Mouse (Mus musculus) left cerebral cortex, postnatal 14 days (tissue): ENCODE results near the gene Olfr1. TPM values are rescaled to one million over a fixed set of nuclear protein-coding genes. Genes with fewer than 3 reads are reported as not detected.

Experiments used
- DNase-seq, 2 experiments: peaks; one replicate each; pipeline ENCODE4 v3.0.0; 2021 to 2022; ENCODE audit warnings: low spot score in 2 of 2, mixed read lengths in 1 of 2
- intact Hi-C: fragments of 180-260 bp; cut with DNase I; formaldehyde crosslinking; loops from one replicate; pipeline ENCODE4 v1.15.1; 2025
- long read RNA-seq, 2 experiments: library from polyadenylated mRNA; stranded (forward); transcript quantifications; one replicate each; pipeline ENCODE4 v2.0.0; 2021
- total RNA-seq, 2 experiments: library from RNA; stranded (reverse); gene quantifications; 2 replicates each; pipeline ENCODE4 v1.2.3; 2021

Gene Olfr1
- total RNA-seq = not detected
- long read RNA-seq, experiment 1 = 0 reads
- long read RNA-seq, experiment 2 = 0 reads

DNA sequence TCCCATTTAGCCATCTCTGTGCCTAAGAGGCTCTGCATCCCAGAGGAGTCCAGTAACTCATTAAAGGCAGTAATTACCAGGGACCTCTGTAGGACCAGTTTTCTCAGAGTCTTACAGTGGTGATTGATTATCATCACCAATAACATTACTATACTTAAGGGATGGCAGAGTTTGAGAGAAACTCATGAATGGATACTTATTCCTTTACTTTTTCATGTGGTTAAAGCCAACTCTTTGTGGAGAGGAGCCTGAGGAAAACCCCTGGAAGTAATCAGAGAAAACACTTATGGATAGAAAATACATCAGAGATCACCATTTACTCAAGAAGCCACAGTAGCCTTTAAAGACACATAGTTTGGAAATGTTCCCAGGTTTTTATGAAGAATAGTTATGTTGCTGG is at the start of gene Olfr1:
TSS of gene Olfr1 (minus strand) at position 101 of the 400 bp plus-strand sequence.
- intact Hi-C loops = no loop called here
- no peak for DNase-seq

GRCm38 (mm10) chr11:73428377-73428776 is 29.0 kb upstream of the Olfr1 start, which contains the start of gene Olfr378:
TSS of gene Olfr378 (minus strand) at chr11:73428477.
- intact Hi-C loops = no loop called here
- DNase-seq = no peak

DNA sequence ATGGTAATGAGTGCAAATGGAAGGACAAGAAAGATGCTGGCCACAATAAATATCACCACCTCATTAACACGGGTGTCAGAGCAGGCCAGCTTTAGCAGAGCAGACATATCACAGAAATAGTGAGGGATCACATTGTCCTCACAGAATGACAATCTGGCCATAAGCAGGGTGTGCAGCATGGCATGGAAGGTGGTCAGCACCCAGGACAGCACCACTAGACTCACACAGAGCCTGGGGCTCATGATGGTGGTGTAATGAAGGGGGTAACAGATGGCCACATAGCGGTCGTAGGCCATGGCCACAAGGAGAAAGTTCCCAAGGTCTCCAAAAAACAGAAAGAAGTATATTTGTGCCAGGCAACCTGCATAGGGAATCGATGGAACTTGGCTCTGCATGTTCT is 4.0 kb downstream of the Olfr1 start:
- intact Hi-C loops = no loop called here
- no peak for DNase-seq

DNA sequence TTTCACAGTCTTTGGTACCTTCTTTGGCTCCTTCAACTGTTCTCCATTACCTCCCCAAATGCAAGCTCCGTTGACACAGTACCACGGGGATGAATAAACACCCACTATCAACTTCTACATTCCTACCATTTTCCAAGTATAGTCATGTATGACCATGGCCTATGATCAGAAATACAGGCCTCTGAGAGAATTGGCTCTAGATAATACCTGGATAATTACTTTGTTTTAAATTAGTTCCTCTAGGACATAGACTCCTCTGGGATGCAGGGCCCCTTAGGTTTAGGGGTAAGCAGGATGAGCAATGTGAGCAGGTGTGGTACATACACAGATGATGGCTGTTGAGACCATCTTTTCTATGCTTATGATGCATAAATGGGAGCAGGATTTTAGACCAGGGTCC is 28.5 kb downstream of the Olfr1 start, which contains the start of gene Olfr376:
TSS of gene Olfr376 (plus strand) at position 301 of the 400 bp plus-strand sequence.
- intact Hi-C loops = no loop called here
- DNase-seq = no peak

DNA sequence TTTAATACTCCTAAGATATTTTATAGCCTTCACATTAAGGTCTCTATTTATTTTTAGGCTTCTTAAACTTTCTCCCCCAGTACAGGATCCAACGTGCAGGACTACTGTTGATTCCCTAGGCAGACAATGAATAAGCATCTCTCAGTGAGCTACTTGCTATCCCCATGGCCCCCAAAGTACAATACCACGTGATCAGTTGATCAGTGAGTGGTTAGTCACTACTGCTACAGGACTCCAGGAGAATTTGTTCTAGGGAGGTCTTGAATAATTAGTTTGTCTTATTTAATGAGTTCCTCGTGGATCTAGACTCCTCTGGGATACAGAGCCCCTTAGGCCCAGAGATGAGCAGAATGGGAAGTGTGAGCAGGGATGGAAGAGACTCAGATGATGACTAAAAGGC is 48.9 kb downstream of the Olfr1 start, which contains the start of gene Olfr20:
TSS of gene Olfr20 (plus strand) at position 301 of the 400 bp plus-strand sequence.
- intact Hi-C loops = no loop called here
- DNase-seq = no peak

Other genes with a start within 250 kb of the Olfr1 start
- gene P2rx5, start 239.2 kb downstream of the Olfr1 start, total RNA-seq = under 1 TPM; 0.24 to 0.76 TPM
- 10 to 100 TPM; 67.0 to 70.3 TPM for gene Emc6, start 222.6 kb downstream of the Olfr1 start, total RNA-seq
- 10 to 100 TPM; 14.5 to 16.3 TPM for gene Tax1bp3, start 222.5 kb downstream of the Olfr1 start, total RNA-seq
- 10 to 100 TPM; 15.5 to 18.9 TPM for gene Ctns, start 200.6 kb downstream of the Olfr1 start, total RNA-seq
- 1 to 10 TPM; 2.2 TPM for gene Shpk, start 200.2 kb downstream of the Olfr1 start, total RNA-seq
- gene Trpv1, start 165.3 kb downstream of the Olfr1 start, total RNA-seq = under 1 TPM; 0.13 to 0.42 TPM
- under 1 TPM; 0.17 to 0.35 TPM for gene Trpv3, start 132.2 kb downstream of the Olfr1 start, total RNA-seq
- 1 to 10 TPM; 3.2 to 4.0 TPM for gene Aspa, start 70.0 kb downstream of the Olfr1 start, total RNA-seq
- not detected for gene Gm49340, start 69.9 kb downstream of the Olfr1 start, total RNA-seq
- gene Spata22, start 69.9 kb downstream of the Olfr1 start, total RNA-seq = not detected
- not detected for gene Olfr20, start 48.8 kb downstream of the Olfr1 start, total RNA-seq
- not detected for gene Olfr376, start 28.4 kb downstream of the Olfr1 start, total RNA-seq
- gene Olfr378, start 28.9 kb upstream of the Olfr1 start, total RNA-seq = not detected
- gene Olfr380, start 57.9 kb upstream of the Olfr1 start, total RNA-seq = not detected
- not detected for gene Olfr381, start 92.0 kb upstream of the Olfr1 start, total RNA-seq
- not detected for gene Olfr382, start 117.6 kb upstream of the Olfr1 start, total RNA-seq
- not detected for gene Olfr385, start 193.4 kb upstream of the Olfr1 start, total RNA-seq
- not detected for gene Olfr384, start 199.0 kb upstream of the Olfr1 start, total RNA-seq